Mouse (Mus musculus): ENCODE measurements at regions not wholly inside any gene's neighbourhood (a gene's known extent, or its start where the extent isn't known, plus 50 kb on each side); places are given as distances from the start of the nearest gene placed in this dataset.

- DNase-seq = no peak
Measured at GRCm38 (mm10) chr3:148762541-148763225, 227.7 kb downstream of the Adgrl2 start.

- no peak for DNase-seq
Measured at GRCm38 (mm10) chr3:148761586-148761985, 228.8 kb downstream of the Adgrl2 start.

DNA sequence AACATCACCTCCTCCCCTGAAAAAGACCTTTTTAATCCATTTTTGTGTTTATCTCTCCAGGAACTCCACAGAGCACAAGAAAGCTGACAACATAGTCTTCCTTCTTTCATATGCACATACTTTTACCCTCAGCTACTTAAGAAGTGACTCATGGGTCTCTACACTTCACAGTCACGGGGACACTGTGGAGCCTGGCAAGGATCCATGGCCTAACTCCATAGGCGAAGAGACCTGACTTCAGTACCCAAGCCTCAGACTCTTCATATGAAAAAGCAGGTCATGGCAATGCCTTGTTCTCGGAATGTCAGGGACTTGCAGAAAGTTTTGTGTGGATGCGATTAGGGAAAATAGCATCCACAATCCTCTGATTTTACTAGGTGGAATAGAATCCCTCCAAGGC lies 230.9 kb downstream of the Adgrl2 start:
- no peak for DNase-seq

GRCm38 (mm10) chr3:148746234-148746633 lies 244.1 kb downstream of the Adgrl2 start:
- no peak for DNase-seq

DNA sequence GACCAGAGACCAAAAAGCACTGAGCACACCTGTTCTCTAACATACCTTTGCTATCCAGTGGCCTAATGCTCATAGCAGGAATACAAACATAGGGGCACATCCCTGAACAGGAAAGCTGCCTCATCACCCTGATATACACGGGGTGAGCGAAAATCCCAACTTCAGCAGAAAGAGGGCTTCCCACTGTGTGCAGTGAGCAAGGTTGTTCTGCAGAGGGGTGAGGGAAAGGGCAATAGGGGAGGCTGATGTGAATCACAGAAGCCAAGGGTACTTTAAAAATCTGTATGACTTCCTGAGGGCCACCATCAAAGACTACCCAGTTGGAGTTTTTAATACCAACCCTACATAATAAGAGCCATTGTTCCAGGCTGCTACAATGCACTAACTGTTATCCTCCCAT lies 245.7 kb downstream of the Adgrl2 start:
- no peak for DNase-seq

GRCm38 (mm10) chr3:148734194-148734749 lies 256.1 kb downstream of the Adgrl2 start:
- DNase-seq = no peak

DNA sequence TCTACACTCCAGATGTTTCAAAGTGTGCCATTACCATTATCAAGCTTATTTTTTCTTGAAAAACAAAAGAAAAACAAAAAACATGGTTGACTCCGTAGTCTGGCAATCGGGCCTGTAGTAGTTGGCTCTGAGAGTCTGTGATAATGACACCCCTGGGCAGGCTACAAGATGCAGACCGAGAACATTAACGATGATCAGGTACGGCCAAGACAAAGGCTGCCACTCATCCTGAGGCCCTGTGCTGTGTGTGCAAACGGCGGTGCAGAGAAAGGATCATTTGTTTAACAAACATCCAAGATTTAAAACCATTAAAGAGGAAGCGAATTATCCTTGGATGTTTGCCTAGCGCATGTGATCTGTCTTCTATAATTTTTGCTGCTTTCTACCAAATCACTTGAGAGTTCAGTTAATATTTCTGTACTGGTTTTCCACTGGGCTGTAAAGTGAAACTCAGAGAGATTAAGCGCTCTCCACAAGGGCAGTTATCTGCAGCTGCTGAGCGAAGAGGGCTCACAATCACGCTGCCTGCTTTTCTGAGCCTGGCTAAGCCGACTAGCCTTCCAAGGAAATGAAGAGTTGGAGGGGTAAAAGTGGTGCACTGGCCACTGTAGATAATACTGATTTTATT lies 257.0 kb downstream of the Adgrl2 start:
- no peak for DNase-seq

- no peak for DNase-seq
Measured at GRCm38 (mm10) chr3:148731436-148731835, 258.9 kb downstream of the Adgrl2 start.

- DNase-seq = no peak
Measured at GRCm38 (mm10) chr3:148729242-148729680, 261.1 kb downstream of the Adgrl2 start.

DNA sequence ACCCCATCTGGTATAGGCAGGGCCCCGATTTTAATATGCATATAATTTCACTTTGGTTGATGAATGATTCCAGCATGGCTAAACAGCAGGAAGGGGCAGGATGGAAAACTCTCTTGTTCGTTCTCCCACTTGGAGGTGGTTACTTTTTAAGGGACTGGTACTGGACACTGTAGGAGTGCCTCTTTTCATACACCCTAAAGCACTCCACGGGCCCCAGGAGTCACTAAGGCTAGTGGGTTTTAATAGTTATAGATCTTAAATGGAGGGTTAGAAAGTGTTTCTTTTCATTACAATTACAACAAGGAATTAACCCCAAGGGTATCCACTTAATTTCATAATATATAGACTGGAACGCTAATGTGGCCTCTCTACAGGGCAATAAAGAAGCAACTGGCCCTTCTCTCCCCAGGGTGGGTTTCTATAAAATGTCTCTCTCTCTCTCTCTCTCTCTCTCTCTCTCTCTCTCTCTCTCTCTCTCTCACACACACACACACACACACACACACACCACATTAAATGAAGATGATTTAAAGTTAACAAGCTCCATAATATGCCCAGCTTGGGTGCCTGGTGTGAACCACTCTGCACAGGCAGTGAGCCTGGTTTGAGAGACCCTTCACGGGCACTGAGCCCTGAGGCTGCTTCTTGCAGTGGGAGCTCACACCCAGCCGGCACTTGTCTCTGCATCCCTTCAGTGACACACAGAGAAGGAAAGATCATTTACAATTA lies 261.7 kb downstream of the Adgrl2 start:
- no peak for DNase-seq

DNA sequence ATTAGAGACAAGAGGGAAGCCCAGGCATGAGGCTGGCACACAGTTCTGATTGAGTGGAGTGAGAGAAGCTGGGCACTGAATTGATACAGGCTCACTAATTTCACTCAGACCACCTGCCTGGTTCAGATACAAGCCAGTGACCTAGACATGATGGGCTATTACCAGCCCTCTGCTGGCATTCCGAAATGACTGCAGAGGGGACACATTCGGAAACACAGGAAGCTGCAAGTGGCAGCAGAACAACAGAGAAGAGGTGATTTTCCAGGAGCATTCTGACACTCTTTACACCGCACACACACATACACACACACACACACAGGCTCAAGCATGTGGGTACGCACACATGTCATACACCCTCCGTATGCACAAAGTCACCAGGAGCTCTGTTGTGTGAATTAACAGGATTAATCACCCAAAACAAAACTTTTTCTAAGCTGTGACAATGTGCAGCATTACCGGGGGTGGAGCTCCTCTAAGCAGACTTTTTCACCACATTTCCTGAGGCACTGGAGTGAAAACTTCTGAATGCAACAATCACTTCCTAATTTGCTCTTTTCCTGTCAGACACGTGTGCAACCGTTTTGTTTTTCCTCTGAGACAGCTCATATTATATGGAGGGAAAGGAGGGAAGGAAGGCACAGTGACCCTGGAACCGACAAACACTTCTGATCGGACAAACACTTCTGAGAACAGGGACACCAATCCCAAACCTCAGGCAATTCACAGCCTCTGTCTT lies 263.6 kb downstream of the Adgrl2 start:
- DNase-seq = no peak

DNA sequence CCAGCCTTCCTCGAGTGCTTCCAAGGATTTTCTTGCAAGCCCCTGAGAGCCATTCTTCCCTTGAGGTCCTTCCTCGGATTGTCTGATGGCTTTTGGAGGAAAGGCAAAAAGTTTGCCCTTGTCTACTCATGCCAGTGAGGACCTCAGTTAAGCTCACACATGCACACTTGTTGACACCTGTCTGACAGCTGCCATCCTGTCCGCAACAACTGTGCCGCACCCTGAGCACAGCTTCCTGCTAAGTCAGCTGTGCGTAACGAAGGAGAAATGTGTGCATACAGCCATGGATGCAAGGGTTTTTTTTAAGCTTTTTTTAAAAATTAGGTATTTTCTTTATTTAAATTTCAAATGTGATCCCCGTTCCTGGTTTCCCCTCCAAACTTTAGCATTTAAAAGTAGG lies 293.8 kb downstream of the Adgrl2 start:
- DNase-seq = no peak

- no peak for DNase-seq
Measured at GRCm38 (mm10) chr3:148695453-148695852, 294.9 kb downstream of the Adgrl2 start.

DNA sequence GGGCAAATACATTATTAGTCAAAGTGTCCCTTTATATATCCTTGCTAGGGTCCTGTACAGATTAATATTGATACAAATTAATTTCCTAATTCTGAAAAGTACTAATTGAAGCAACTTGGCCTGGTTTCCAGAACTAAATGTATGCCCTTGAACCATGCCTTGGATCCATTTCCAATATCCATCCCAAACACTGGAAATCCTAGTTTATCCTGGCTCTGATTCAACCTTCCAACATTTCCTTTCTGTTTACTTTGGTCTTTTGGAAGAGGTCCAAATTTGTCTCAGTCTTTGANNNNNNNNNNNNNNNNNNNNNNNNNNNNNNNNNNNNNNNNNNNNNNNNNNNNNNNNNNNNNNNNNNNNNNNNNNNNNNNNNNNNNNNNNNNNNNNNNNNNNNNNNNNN lies 307.2 kb downstream of the Adgrl2 start:
- no peak for DNase-seq

- DNase-seq = no peak
Measured at GRCm38 (mm10) chr3:148682445-148682994, 307.8 kb downstream of the Adgrl2 start.

GRCm38 (mm10) chr3:148681186-148681585 lies 309.2 kb downstream of the Adgrl2 start:
- DNase-seq = no peak

- DNase-seq = no peak
Measured at GRCm38 (mm10) chr3:148680737-148681136, 309.6 kb downstream of the Adgrl2 start.

DNA sequence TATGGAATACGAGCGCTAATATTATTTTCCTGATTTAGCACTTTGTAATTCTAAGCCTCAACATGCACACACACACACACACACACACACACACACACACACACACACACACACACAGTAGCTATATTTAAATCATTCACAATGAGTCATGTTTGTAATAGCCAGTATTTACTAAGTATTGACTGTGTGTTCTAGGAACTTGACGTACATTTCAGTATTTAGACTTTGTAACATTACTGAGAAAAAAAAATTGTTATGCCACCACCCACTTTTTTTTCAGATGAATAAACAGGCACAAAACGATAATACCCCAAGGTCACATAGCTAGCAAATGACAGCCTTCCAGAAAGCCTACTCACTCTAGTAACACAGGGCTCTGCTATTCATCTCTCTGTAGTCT lies 310.3 kb downstream of the Adgrl2 start:
- DNase-seq = no peak

DNA sequence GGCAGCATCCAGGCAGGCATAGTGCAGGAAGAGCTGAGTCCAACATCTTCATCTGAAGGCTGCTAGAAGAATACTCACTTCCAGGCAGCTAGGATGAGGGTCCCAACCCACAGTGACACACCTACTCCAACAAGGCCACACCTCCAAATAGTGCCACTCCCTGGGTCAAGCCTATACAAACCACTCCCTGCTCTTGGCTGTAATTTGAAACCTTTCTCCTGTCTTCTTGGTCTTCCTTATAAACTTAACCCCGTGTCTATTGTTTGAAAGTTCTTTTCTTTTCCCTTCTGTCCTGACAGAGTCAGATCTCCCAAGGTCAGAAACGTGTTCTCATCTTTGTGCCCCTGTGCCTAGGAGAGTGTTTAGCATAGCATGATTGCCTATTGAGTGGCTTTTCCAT lies 311.2 kb downstream of the Adgrl2 start:
- no peak for DNase-seq

DNA sequence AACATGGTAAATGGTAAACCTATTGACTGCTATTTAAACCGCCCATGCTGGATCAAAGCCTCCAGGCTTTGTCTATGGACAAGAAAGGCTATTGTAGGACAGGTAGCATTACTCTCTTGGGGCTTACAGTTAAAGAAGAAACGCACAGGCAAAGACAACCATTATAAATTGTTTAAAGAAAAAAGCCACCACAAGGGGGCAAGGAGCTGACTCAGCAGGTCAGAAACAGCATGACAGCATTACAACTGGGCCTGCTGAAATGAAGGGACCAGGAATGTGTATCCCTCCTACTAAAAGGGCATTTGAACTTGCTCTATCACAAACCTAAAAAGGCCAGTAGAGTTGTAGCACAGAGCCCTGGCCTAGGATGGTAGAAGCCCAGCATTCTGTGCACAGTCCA lies 314.3 kb downstream of the Adgrl2 start:
- no peak for DNase-seq

DNA sequence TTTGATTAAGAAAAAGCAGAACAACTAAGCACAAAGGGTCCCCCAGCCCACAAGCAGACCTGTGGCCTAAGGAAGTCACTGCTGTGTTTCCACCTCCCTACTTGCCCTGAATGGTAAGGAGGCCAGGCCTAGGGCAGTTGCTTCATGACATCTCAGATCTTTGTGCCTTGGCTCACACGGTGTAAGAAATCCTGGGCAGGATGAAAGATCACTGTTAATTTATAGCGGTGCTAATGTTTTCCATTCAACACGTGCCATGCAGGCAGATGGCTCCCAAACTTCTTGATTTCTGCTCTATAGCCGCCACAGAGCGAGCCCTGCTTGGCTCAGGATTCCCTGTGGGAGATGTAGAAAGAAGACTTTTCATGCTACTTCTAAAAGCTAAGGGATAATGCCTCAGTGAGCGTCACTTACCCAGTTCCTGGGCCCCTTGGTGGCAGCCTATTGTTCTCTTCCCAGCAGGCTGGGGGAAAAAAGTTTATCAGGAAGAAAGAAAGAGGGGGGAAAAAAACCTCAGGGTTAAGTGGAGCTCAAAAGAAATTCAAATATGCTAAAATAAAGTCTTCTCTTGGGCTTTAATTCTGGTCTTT lies 327.4 kb downstream of the Adgrl2 start:
- DNase-seq = no peak

GRCm38 (mm10) chr3:148659024-148659423 lies 331.3 kb downstream of the Adgrl2 start:
- no peak for DNase-seq

Data from gastrocnemius, postnatal 25 days (tissue).